Mouse (Mus musculus): ENCODE results near the gene Fam71f1. TPM values are rescaled to one million over a fixed set of nuclear protein-coding genes. Genes with fewer than 3 reads are reported as not detected.

The Fam71f1 gene
- polyA plus RNA-seq, 1 experiment = 0.47 TPM

GRCm38 (mm10) chr6:29347189-29347588 lies 28.2 kb downstream of the Fam71f1 start:
- Histone ChIP-seq H3K36me3 (ENCODE audit: control insufficient read depth, insufficient read depth) (no peaks in the 10 kb centered on the region), H3ac (ENCODE audit: control insufficient read depth, insufficient read length) (no peak overlapping the region), H3K27me3 (ENCODE audit: control insufficient read depth, insufficient read depth, insufficient read length) (no peaks in the 10 kb centered on the region), H3K79me2 (ENCODE audit: control insufficient read depth, insufficient read depth) (peaks cover 42% of the 10 kb centered on the region), H3K4me2 (ENCODE audit: low read depth) (peak overlapping the region; percentile 96), H3K4me3 (peak overlapping the region; percentile 92)
- TF ChIP-seq TCF3 (IDR thresholded peaks at IDR 0.05; ENCODE audit: insufficient read length, low read depth) = no peak
- no peak for TF ChIP-seq CEBPB (IDR thresholded peaks at IDR 0.05; ENCODE audit: insufficient read depth, poor library complexity, severe bottlenecking)
- TF ChIP-seq POLR2A (IDR thresholded peaks at IDR 0.05; ENCODE audit: insufficient read length, low read depth) = no peak
- no peak for TF ChIP-seq MAX (IDR thresholded peaks at IDR 0.05; ENCODE audit: low read depth)
- no peak for TF ChIP-seq REST (IDR thresholded peaks at IDR 0.05; ENCODE audit: insufficient read depth, insufficient read length)
- TF ChIP-seq MYOG (IDR thresholded peaks at IDR 0.05; ENCODE audit: control insufficient read depth in 1 of 3, insufficient read depth in 1 of 3, insufficient read length in 2 of 3, low read depth in 2 of 3) = no peak
- no peak for TF ChIP-seq USF1 (IDR thresholded peaks at IDR 0.05; ENCODE audit: low read depth)
- TF ChIP-seq SRF (IDR thresholded peaks at IDR 0.05; ENCODE audit: control insufficient read depth, insufficient read length, low read depth) = no peak
- no peak for TF ChIP-seq MYOD1 (IDR thresholded peaks at IDR 0.05; ENCODE audit: control insufficient read depth in 1 of 3, insufficient read length in 2 of 3, low read depth in 2 of 3)
- TF ChIP-seq POLR2AphosphoS2 (IDR thresholded peaks at IDR 0.05; ENCODE audit: insufficient read length, low read depth) = no peak

- H3ac ChIP-seq (ENCODE audit: control insufficient read depth, insufficient read length) = peak within 1 kb of the TSS; percentile 36
- peak within 1 kb of the TSS; percentile 96 for H3K4me2 ChIP-seq (ENCODE audit: low read depth)
- no peaks in the 10 kb centered on the region for H3K36me3 ChIP-seq (ENCODE audit: control insufficient read depth, insufficient read depth)
- no peaks in the 10 kb centered on the region for H3K27me3 ChIP-seq (ENCODE audit: control insufficient read depth, insufficient read depth, insufficient read length)
- TF ChIP-seq E2F4 (IDR thresholded peaks at IDR 0.05; ENCODE audit: insufficient read depth) (peak; percentile 45), POLR2A (IDR thresholded peaks at IDR 0.05; ENCODE audit: insufficient read length, low read depth) (peak; percentile 93), POLR2AphosphoS2 (IDR thresholded peaks at IDR 0.05; ENCODE audit: insufficient read length, low read depth) (peak; percentile 95), MYOG (IDR thresholded peaks at IDR 0.05; ENCODE audit: control insufficient read depth in 1 of 3, insufficient read depth in 1 of 3, insufficient read length in 2 of 3, low read depth in 2 of 3) (no peak), MYOD1 (IDR thresholded peaks at IDR 0.05; ENCODE audit: control insufficient read depth in 1 of 3, insufficient read length in 2 of 3, low read depth in 2 of 3) (no peak), USF1 (IDR thresholded peaks at IDR 0.05; ENCODE audit: low read depth) (no peak), TCF12 (IDR thresholded peaks at IDR 0.05; ENCODE audit: insufficient read depth, poor library complexity, severe bottlenecking) (no peak), CEBPB (IDR thresholded peaks at IDR 0.05; ENCODE audit: insufficient read depth, poor library complexity, severe bottlenecking) (no peak), TCF3 (IDR thresholded peaks at IDR 0.05; ENCODE audit: insufficient read length, low read depth) (no peak), REST (IDR thresholded peaks at IDR 0.05; ENCODE audit: insufficient read depth, insufficient read length) (no peak), MAX (IDR thresholded peaks at IDR 0.05; ENCODE audit: low read depth) (no peak), SRF (IDR thresholded peaks at IDR 0.05; ENCODE audit: control insufficient read depth, insufficient read length, low read depth) (peak; percentile 69)
- H3K79me2 ChIP-seq (ENCODE audit: control insufficient read depth, insufficient read depth) = peaks cover 48% of the 10 kb centered on the region
- H3K4me3 ChIP-seq = peak within 1 kb of the TSS; percentile 92
These were observed 28.9 kb downstream of the Fam71f1 start, which contains the start of gene Calu for GRCm38 (mm10) chr6:29347665-29348370. Calu (plus strand) TSS chr6:29348069.

- Histone ChIP-seq H3K36me3 (ENCODE audit: control insufficient read depth, insufficient read depth) (no peaks in the 10 kb centered on the region), H3K27me3 (ENCODE audit: control insufficient read depth, insufficient read depth, insufficient read length) (no peaks in the 10 kb centered on the region), H3ac (ENCODE audit: control insufficient read depth, insufficient read length) (peak overlapping the region; percentile 36), H3K79me2 (ENCODE audit: control insufficient read depth, insufficient read depth) (peaks cover 54% of the 10 kb centered on the region), H3K4me3 (peak overlapping the region; percentile 92), H3K4me2 (ENCODE audit: low read depth) (peak overlapping the region; percentile 81)
- TF ChIP-seq E2F4 (IDR thresholded peaks at IDR 0.05; ENCODE audit: insufficient read depth) (no peak), MAX (IDR thresholded peaks at IDR 0.05; ENCODE audit: low read depth) (no peak), POLR2A (IDR thresholded peaks at IDR 0.05; ENCODE audit: insufficient read length, low read depth) (no peak), POLR2AphosphoS2 (IDR thresholded peaks at IDR 0.05; ENCODE audit: insufficient read length, low read depth) (no peak), SRF (IDR thresholded peaks at IDR 0.05; ENCODE audit: control insufficient read depth, insufficient read length, low read depth) (no peak), TCF3 (IDR thresholded peaks at IDR 0.05; ENCODE audit: insufficient read length, low read depth) (no peak), MYOG (IDR thresholded peaks at IDR 0.05; ENCODE audit: control insufficient read depth in 1 of 3, insufficient read depth in 1 of 3, insufficient read length in 2 of 3, low read depth in 2 of 3) (no peak), USF1 (IDR thresholded peaks at IDR 0.05; ENCODE audit: low read depth) (no peak), MYOD1 (IDR thresholded peaks at IDR 0.05; ENCODE audit: control insufficient read depth in 1 of 3, insufficient read length in 2 of 3, low read depth in 2 of 3) (no peak), TCF12 (IDR thresholded peaks at IDR 0.05; ENCODE audit: insufficient read depth, poor library complexity, severe bottlenecking) (no peak), REST (IDR thresholded peaks at IDR 0.05; ENCODE audit: insufficient read depth, insufficient read length) (no peak), CEBPB (IDR thresholded peaks at IDR 0.05; ENCODE audit: insufficient read depth, poor library complexity, severe bottlenecking) (no peak)
These were observed 29.4 kb downstream of the Fam71f1 start for GRCm38 (mm10) chr6:29348371-29348724.

GRCm38 (mm10) chr6:29351613-29352012 lies 32.7 kb downstream of the Fam71f1 start:
- H3K36me3 ChIP-seq (ENCODE audit: control insufficient read depth, insufficient read depth) = peaks cover 18% of the 10 kb centered on the region
- no peaks in the 10 kb centered on the region for H3K27me3 ChIP-seq (ENCODE audit: control insufficient read depth, insufficient read depth, insufficient read length)
- peak overlapping the region; percentile 20 for H3K4me2 ChIP-seq (ENCODE audit: low read depth)
- peaks cover 86% of the 10 kb centered on the region for H3K79me2 ChIP-seq (ENCODE audit: control insufficient read depth, insufficient read depth)
- TF ChIP-seq MAX (IDR thresholded peaks at IDR 0.05; ENCODE audit: low read depth) (no peak), E2F4 (IDR thresholded peaks at IDR 0.05; ENCODE audit: insufficient read depth) (no peak), MYOD1 (IDR thresholded peaks at IDR 0.05; ENCODE audit: control insufficient read depth in 1 of 3, insufficient read length in 2 of 3, low read depth in 2 of 3) (no peak), TCF3 (IDR thresholded peaks at IDR 0.05; ENCODE audit: insufficient read length, low read depth) (no peak), TCF12 (IDR thresholded peaks at IDR 0.05; ENCODE audit: insufficient read depth, poor library complexity, severe bottlenecking) (no peak), USF1 (IDR thresholded peaks at IDR 0.05; ENCODE audit: low read depth) (no peak)
- no peak overlapping the region for H3ac ChIP-seq (ENCODE audit: control insufficient read depth, insufficient read length)
- H3K4me3 ChIP-seq = no peak overlapping the region
